Mouse (Mus musculus) neural tube, embryonic 10.5 days (tissue): ENCODE measurements at regions not wholly inside any gene's neighbourhood (a gene's known extent, or its start where the extent isn't known, plus 50 kb on each side); places are given as distances from the start of the nearest gene placed in this dataset.
"Not testable (repeated sequence)": the region's sequence is repeated elsewhere in the genome, so short reads cannot be mapped to it uniquely, and the experiment has no call there.

Experiments
- DNase-seq: peaks from one replicate; pipeline ENCODE4 v3.0.0-alpha.2; 2017; ENCODE audit warnings: low spot score; ENCODE audit errors: extremely low spot score

GRCm38 (mm10) chr10:9462361-9462760 is 212.6 kb downstream of the Samd5 start:
- DNase-seq: no peak

- DNase-seq: no peak
Measured at GRCm38 (mm10) chr10:9459145-9459544, 215.9 kb downstream of the Samd5 start.

- no peak for DNase-seq
Measured at GRCm38 (mm10) chr10:9458466-9458865, 216.5 kb downstream of the Samd5 start.

- DNase-seq: no peak
Measured at GRCm38 (mm10) chr10:9457222-9457621, 217.8 kb downstream of the Samd5 start.

DNA sequence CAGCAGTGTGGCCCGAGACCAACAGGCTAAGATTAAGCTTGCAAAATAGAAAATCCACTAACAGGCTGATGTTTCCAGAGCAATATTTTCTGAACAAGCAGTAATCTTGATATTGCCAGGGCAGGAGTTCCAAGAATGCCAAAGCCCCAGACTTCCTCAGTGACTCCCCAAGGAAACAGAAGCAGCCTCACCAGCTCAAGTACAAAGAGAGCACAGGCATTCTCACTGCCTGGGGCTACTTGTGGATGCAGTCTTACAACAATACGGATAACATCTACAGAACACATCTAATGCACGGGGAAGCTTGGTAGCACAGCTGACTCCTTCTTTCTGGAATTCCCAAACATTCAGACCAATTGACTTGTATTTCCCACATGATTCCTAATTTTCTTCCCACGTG is 235.9 kb downstream of the Samd5 start:
- no peak for DNase-seq

DNA sequence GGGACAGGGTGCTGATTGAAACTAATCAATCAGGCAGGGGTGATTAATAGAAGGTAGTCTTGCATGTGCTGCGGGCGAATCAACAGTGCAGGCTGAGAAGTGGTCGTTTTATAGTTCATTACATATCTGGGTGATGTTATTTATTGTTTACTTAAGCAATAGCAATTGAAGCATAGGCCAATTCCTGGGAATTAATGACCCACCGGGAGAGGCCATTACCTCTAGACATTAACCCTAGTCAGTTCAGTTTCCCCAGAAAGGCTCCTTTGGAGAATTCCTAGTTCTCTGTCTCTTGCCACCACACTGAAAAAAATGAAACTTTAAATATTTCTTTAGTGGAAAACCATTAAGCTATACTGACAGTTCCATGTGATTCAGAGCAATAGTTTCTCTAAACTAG is 236.6 kb downstream of the Samd5 start:
- DNase-seq: no peak

GRCm38 (mm10) chr10:9429085-9429484 is 245.9 kb downstream of the Samd5 start:
- DNase-seq: no peak

DNA sequence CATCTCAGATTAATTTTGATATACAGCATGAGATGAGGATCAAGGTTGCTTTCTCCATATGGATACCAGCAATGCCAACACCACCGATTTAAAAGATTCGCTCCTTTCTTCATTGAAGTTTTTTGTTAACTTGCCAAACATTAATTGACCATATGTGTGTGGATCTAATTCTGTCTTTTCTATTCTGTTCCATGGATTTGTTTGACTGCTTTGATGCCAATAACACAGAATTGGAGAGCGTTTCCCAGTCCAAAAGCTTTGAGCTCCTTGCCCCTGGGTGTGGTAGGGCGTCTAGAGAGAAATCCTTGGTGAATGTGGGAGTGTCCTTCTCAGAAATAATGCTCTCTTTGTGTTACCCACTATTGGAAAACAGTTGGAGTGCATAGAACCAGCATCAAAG is 254.3 kb downstream of the Samd5 start:
- no peak for DNase-seq

- DNase-seq: no peak
Measured at GRCm38 (mm10) chr10:9416685-9417084, 258.3 kb downstream of the Samd5 start.

GRCm38 (mm10) chr10:9406101-9406500 is 268.9 kb downstream of the Samd5 start:
- DNase-seq: no peak

DNA sequence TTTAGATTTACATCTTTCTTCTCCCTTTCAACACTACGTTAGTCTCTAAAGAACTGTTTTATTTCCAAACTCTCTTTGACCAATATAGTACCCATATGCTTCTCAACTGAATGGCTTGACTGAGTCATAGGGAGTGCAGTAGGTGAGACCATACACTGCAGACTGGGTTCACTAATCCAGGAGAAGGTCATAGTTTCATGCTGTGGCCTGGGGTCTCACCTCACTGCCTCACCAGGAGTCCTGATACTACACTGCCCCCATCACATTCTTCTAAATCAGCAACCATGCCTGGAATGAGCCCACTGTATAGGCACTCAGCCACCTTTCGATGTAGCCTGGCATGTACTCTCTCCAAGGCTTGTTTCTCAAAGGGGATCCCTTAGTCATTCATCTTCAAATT is 269.6 kb downstream of the Samd5 start:
- no peak for DNase-seq

- no peak for DNase-seq
Measured at GRCm38 (mm10) chr10:9404963-9405362, 270.0 kb downstream of the Samd5 start.

DNA sequence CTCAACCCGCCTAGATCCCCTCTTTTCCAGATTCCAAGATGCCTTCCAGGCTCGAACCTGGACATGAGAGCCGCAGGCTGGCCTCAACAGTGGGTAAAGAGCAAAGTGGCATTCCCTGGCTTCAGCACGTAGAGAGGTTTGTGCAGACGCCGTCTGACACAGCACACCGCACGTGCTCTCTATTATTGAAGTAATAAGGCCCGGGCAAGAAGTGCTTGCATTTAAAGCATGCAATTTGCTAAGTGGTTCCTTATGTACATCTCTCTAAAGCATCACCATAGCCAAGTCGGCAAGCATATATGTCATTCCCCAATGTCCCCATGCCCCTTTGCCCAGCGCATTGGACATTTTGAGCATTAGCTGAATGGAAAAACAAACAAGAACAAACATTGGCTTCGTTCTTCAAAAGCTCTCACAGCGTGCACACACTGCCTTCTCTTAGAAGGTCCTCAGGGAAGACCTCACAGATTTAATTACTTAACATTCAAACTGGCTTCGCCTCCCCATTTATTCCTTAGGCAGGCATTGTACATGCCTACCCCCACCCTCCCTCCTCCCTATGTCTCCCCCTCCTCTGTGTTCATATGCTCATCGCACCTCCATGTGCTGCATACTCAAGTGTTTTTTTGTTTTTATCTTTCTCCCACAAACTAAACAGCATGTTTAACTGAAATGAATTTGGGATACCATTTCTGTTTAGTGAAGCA is 273.9 kb downstream of the Samd5 start:
- DNase-seq: no peak

GRCm38 (mm10) chr10:9377440-9378101 is 297.4 kb downstream of the Samd5 start:
- no peak for DNase-seq

DNA sequence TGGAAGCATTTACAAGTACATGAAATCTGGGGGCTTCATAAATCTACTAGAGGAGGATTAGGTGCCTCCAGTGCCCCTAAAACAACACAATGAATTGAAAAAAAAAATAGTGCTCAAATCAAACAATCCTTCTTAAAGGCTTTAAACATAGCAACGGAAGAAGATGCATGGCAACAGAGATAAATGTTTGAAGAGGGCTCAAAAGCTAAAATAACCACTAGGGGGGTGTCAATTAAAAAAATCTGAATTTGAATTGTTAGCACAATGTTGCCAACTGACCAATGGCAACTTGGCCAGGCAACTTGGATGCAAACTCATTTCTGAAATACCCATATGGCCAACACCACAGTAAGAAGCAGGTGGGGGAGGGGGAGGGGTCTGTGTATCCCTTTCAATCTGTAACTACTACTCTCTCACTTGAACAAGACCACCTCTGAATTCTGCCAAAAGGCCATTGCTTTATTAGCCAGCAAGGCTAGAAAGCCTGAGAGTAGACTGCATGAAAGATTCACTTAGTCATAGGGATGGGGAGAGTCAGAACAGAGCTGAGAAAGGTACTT is 312.6 kb downstream of the Samd5 start:
- DNase-seq: no peak

DNA sequence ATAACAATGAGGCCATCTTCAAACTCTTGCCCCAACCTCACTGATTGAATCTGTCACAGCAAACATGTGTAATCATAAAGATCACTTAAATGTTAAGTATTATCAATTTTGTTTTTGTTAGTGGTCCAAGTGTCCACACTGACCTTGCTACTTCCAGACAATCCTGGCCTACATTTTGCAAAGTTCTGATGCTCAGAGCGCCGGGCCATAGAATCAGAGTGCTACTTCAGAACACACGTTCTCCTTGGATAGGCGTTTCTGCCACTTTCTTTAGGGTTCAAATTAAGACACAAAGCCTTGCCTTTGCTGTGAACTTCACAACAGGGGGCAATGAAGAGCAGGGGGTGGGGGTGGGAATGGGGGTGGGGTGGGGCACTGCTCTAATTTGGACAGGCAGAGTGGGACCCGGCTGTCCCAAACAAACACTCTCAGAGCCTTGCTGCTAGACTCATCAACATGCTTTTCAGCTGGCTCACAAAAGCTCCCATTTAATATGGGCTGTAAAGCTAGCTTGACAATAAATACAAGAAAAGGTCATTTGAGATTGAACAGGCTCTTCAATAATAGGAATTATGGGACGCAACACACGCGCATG is 336.7 kb downstream of the Samd5 start:
- no peak for DNase-seq

GRCm38 (mm10) chr10:9334245-9334845 is 340.7 kb downstream of the Samd5 start:
- no peak for DNase-seq

GRCm38 (mm10) chr10:9331694-9332093 is 343.3 kb downstream of the Samd5 start:
- DNase-seq: no peak

DNA sequence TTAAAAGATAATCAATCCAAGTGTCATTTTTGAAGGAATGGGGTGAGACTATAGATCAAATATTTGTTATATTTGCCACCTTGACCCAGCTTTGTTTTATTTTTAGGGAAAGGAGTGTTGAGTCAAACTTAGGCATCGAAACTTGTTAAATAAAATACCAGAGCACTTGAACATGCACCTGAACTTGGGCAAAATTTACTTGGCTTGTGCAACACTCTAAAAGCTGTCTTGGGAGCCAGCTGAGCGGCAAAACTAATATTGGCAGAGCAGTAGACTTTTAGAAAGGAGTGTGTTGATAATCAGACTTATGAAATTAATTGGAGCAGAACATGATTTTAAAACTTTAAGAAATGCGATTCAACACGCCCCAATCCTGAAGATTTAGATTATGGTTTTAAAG is 346.7 kb downstream of the Samd5 start:
- no peak for DNase-seq

GRCm38 (mm10) chr10:9327881-9328280 is 347.1 kb downstream of the Samd5 start:
- DNase-seq: not testable (repeated sequence)

GRCm38 (mm10) chr10:9312326-9312725 is 362.7 kb downstream of the Samd5 start:
- no peak for DNase-seq

DNA sequence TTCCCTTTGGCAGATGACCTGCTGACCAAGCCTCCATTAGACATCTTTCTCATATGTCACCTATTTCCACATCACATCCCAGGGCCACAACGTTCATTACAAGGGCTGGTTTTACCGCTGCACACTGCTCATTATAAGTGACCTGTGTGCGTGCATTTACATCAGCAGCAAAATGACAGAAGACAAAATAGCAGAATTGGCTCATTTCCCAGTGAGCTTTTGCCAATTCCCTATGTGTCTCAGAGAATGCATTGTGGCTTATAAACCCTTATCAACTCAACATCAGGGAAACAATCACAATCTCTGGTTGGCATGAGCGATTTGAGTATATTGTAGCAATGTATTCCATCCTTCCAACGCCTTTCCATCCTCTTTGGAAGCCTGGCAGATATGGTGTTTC is 364.7 kb downstream of the Samd5 start:
- no peak for DNase-seq
